ENCODE assay signal across 8 mouse cellular contexts in the genomic region with DNA sequence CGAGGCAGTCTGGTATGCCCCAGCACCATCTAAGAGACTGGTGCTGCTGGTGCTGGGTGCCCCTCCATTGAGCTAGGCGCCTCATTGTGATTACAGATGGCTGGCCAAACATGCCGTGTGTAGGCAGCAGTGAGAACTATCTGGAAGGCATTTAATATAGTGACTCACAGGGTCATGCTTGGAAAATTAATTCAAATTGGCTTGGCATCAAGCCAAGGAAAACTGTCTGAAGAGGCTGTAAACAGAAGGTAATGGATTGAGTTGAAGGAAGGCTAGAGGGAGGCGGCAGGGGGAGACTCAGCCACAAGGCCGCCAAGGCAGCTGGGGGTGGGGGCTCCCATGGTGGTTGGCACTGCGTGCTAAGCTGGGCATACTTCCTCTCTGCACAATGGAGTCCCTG. TPM values are rescaled to one million over a fixed set of nuclear protein-coding genes. Genes with fewer than 3 reads are reported as not detected.
DNase-seq lines count a peak whose midpoint lies in the region; ATAC-seq and TF ChIP-seq lines count a peak whose summit lies in the region.
"Had no signal": no experiment of that assay in that cellular context is flagged by ENCODE, and none has a peak within 500 bp of the region (broad histone marks: within the 10 kb centered on the region; RNA-seq: fewer than 3 reads in every experiment).

No protein-coding gene starts in this region.

- no peaks in the 10 kb centered on the region for H3K36me3 ChIP-seq in neural tube, embryonic 11.5 days (ENCODE audit: control insufficient read depth, insufficient read depth, low read length)
- no peaks in the 10 kb centered on the region for H3K36me3 ChIP-seq in forebrain, embryonic 13.5 days (ENCODE audit: poor library complexity, severe bottlenecking)
- no peaks in the 10 kb centered on the region for H3K36me3 ChIP-seq in stomach, postnatal 0 days (ENCODE audit: control insufficient read depth, insufficient read depth, low read length)
- H3K36me3 ChIP-seq: liver, embryonic 13.5 days had no signal

- H3K9me3 ChIP-seq in neural tube, embryonic 11.5 days (ENCODE audit: control insufficient read depth, low read length) = no peaks in the 10 kb centered on the region
- H3K9me3 ChIP-seq in forebrain, embryonic 13.5 days (replicated peaks) = no peaks in the 10 kb centered on the region
- no peaks in the 10 kb centered on the region for H3K9me3 ChIP-seq in stomach, postnatal 0 days (ENCODE audit: control insufficient read depth, low read length)
- H3K9me3 ChIP-seq: liver, embryonic 13.5 days had no signal

- TF ChIP-seq CTCF in stomach, postnatal 0 days (IDR thresholded peaks at IDR 0.05; ENCODE audit: low read depth) = 0 out of 2 replicates have a peak, but pooled peaks have one; percentile 5

- ATAC-seq in neural tube, embryonic 11.5 days (ENCODE audit: insufficient read depth, low FRiP score, low TSS enrichment) = peak; percentile 63
- peak; percentile 91 for ATAC-seq in forebrain, embryonic 13.5 days
- peak; percentile 53; the same call in 1 of the 2 replicates for ATAC-seq in stomach, postnatal 0 days (ENCODE audit: low FRiP score, low TSS enrichment)

- no peaks in the 10 kb centered on the region for H3K27me3 ChIP-seq in neural tube, embryonic 11.5 days (ENCODE audit: control insufficient read depth, insufficient read depth, low read length)
- no peaks in the 10 kb centered on the region for H3K27me3 ChIP-seq in forebrain, embryonic 13.5 days
- H3K27me3 ChIP-seq in stomach, postnatal 0 days (ENCODE audit: control insufficient read depth, insufficient read depth, low read length) = no peaks in the 10 kb centered on the region
- H3K27me3 ChIP-seq: liver, embryonic 13.5 days had no signal

- no peak overlapping the region for H3K27ac ChIP-seq in neural tube, embryonic 11.5 days (ENCODE audit: low read depth, low read length)
- H3K27ac ChIP-seq in forebrain, embryonic 13.5 days = no peak overlapping the region
- no peak overlapping the region for H3K27ac ChIP-seq in stomach, postnatal 0 days (replicated peaks)
- H3K27ac ChIP-seq: liver, embryonic 13.5 days had no signal

- H3K9ac ChIP-seq in neural tube, embryonic 11.5 days (ENCODE audit: low read length) = no peak overlapping the region
- H3K9ac ChIP-seq in forebrain, embryonic 13.5 days = no peak overlapping the region
- H3K9ac ChIP-seq in stomach, postnatal 0 days (ENCODE audit: low read length) = no peak overlapping the region
- H3K9ac ChIP-seq: liver, embryonic 13.5 days had no signal

- no peak overlapping the region for H3K4me2 ChIP-seq in neural tube, embryonic 11.5 days (ENCODE audit: low read depth)
- H3K4me2 ChIP-seq in forebrain, embryonic 13.5 days = no peak overlapping the region
- no peak overlapping the region for H3K4me2 ChIP-seq in stomach, postnatal 0 days (replicated peaks; ENCODE audit: low read depth)
- H3K4me2 ChIP-seq: liver, embryonic 13.5 days had no signal

- no peak for TF ChIP-seq EP300 in stomach, postnatal 0 days (optimal IDR thresholded peaks at IDR 0.05)

- no peak for DNase-seq in neural tube, embryonic 11.5 days (ENCODE audit: low spot score)
- DNase-seq in neural tube, embryonic 10.5 days (ENCODE audit: extremely low spot score, low spot score) = no peak
- DNase-seq in kidney, postnatal 4 days = peak; percentile 14 to 45
- DNase-seq in stomach, postnatal 0 days (ENCODE audit: low spot score) = peak; percentile 17
- no peak for DNase-seq in embryo, embryonic 10 days (ENCODE audit: low spot score)
- DNase-seq in heart, postnatal 4 days = no peak
- DNase-seq: liver, embryonic 13.5 days had no signal

- no peaks in the 10 kb centered on the region for H3K4me1 ChIP-seq in neural tube, embryonic 11.5 days (ENCODE audit: control insufficient read depth, insufficient read depth, low read length)
- H3K4me1 ChIP-seq in forebrain, embryonic 13.5 days = peaks cover 12% of the 10 kb centered on the region
- H3K4me1 ChIP-seq in stomach, postnatal 0 days (replicated peaks; ENCODE audit: control insufficient read depth, insufficient read depth) = no peaks in the 10 kb centered on the region

- H3K4me3 ChIP-seq in neural tube, embryonic 11.5 days (ENCODE audit: low read depth, low read length) = no peak overlapping the region
- H3K4me3 ChIP-seq in forebrain, embryonic 13.5 days = no peak overlapping the region
- no peak overlapping the region for H3K4me3 ChIP-seq in stomach, postnatal 0 days (ENCODE audit: low read depth, low read length)
- H3K4me3 ChIP-seq: liver, embryonic 13.5 days had no signal

- 69% methylated on average over 6 of the region's 6 CpGs for WGBS in neural tube, embryonic 11.5 days
- WGBS in forebrain, embryonic 13.5 days = 45% methylated on average over 6 of the region's 6 CpGs
- WGBS in stomach, postnatal 0 days = 38% methylated on average over 6 of the region's 6 CpGs

RNA-seq across cellular contexts. Expression of a gene that starts 27.1 kb away (rescaled TPM):
- polyA plus RNA-seq in neural tube, embryonic 11.5 days (2014; fragmentation: Nextera tagmentation; extraction: Ambion mirVana) = 608 and 609 TPM in 2 replicates
- 789 and 790 TPM in 2 replicates for polyA plus RNA-seq in forebrain, embryonic 13.5 days (2015; fragmentation: Nextera tagmentation; extraction: Ambion mirVana)
- polyA plus RNA-seq in stomach, postnatal 0 days (2015; fragmentation: Nextera tagmentation; extraction: Ambion mirVana) = 62.2 and 65.6 TPM in 2 replicates
- total RNA-seq in heart, postnatal 4 days (2021) = 100 to 1,000 TPM; 117 to 137 TPM

RNA-seq across cellular contexts. Expression of a gene that starts 36.0 kb away (rescaled TPM):
- 28.7 and 33.4 TPM in 2 replicates for polyA plus RNA-seq in neural tube, embryonic 11.5 days (2014; fragmentation: Nextera tagmentation; extraction: Ambion mirVana)
- polyA plus RNA-seq in forebrain, embryonic 13.5 days (2015; fragmentation: Nextera tagmentation; extraction: Ambion mirVana) = 43.2 and 49.0 TPM in 2 replicates
- polyA plus RNA-seq in stomach, postnatal 0 days (2015; fragmentation: Nextera tagmentation; extraction: Ambion mirVana) = 12.2 and 13.1 TPM in 2 replicates
- total RNA-seq in heart, postnatal 4 days (2021) = 10 to 100 TPM; 36.6 to 44.5 TPM

Comparison
In these comparisons a context has a peak if more than half of its experiments do, and no peak if none do; other contexts are left out.
1. DNase-seq: peak in kidney, postnatal 4 days (2 of 2) and stomach, postnatal 0 days (single experiment); none in neural tube, embryonic 11.5 days (single experiment), neural tube, embryonic 10.5 days (single experiment), embryo, embryonic 10 days (single experiment) and heart, postnatal 4 days (single experiment).
2. Peak in every context shown above with its lines, with median percentiles within 50 percentile points of each other: ATAC-seq.